Mouse (Mus musculus) regulatory T cell (primary cell): ENCODE measurements at regions not wholly inside any gene's neighbourhood (a gene's known extent, or its start where the extent isn't known, plus 50 kb on each side); places are given as distances from the start of the nearest gene placed in this dataset.

Source experiments
- in situ Hi-C: fragments of 300-600 bp; cut with MboI, MseI; formaldehyde crosslinking; loops from one replicate; pipeline ENCODE4 v1.15.1; 2025; ENCODE audit warnings: high pct_unique_total_duplicates

- in situ Hi-C loops: no loop called here
Observed at GRCm38 (mm10) chr6:134320379-134320932, 75.7 kb upstream of the Bcl2l14 start.

GRCm38 (mm10) chr6:134324001-134324400 lies 72.1 kb upstream of the Bcl2l14 start:
- in situ Hi-C loops: no loop called here

GRCm38 (mm10) chr6:134325564-134325963 lies 70.6 kb upstream of the Bcl2l14 start:
- in situ Hi-C loops: no loop called here

- in situ Hi-C loops: no loop called here
Observed at GRCm38 (mm10) chr6:134329550-134330299, 66.4 kb upstream of the Bcl2l14 start.

GRCm38 (mm10) chr6:134330300-134330640 lies 65.8 kb upstream of the Bcl2l14 start:
- in situ Hi-C loops: no loop called here

- in situ Hi-C loops: no loop called here
Observed at GRCm38 (mm10) chr6:134332718-134333432, 63.2 kb upstream of the Bcl2l14 start.

- in situ Hi-C loops: no loop called here
Observed at GRCm38 (mm10) chr6:134335711-134336110, 60.4 kb upstream of the Bcl2l14 start.

- in situ Hi-C loops: loop anchor here (5.0 kb wide), 1 partner anchor 44 kb away; no protein-coding TSS in a partner anchor
Observed at GRCm38 (mm10) chr6:134342796-134343605, 53.1 kb upstream of the Bcl2l14 start.

- in situ Hi-C loops: loop anchor here (5.0 kb wide), 1 partner anchor 44 kb away; no protein-coding TSS in a partner anchor
Observed at GRCm38 (mm10) chr6:134343606-134343901, 52.6 kb upstream of the Bcl2l14 start.
